Mouse (Mus musculus): ENCODE results near the gene Spag5.

The Spag5 gene

GRCm38 (mm10) chr11:78322860-78323259 lies 21.5 kb downstream of the Spag5 start, which contains the start of gene Aldoc:
TSS of gene Aldoc (plus strand) at chr11:78322968.
- peak; percentile 93 for DNase-seq (ENCODE audit: low spot score)

- DNase-seq (ENCODE audit: low spot score): no peak
Observed at GRCm38 (mm10) chr11:78324000-78324785, 22.9 kb downstream of the Spag5 start.

GRCm38 (mm10) chr11:78324965-78325364 lies 23.6 kb downstream of the Spag5 start:
- DNase-seq (ENCODE audit: low spot score): no peak

GRCm38 (mm10) chr11:78327215-78327614 lies 25.9 kb downstream of the Spag5 start:
- no peak for DNase-seq (ENCODE audit: low spot score)

- peak; percentile 98 for DNase-seq (ENCODE audit: low spot score)
Observed at GRCm38 (mm10) chr11:78327634-78328511, 26.5 kb downstream of the Spag5 start, which contains the start of gene Pigs. TSS of gene Pigs (plus strand) at chr11:78328415.

- no peak for DNase-seq (ENCODE audit: low spot score)
Observed at GRCm38 (mm10) chr11:78328512-78329056, 27.3 kb downstream of the Spag5 start.

GRCm38 (mm10) chr11:78332676-78333075 lies 31.3 kb downstream of the Spag5 start:
- no peak for DNase-seq (ENCODE audit: low spot score)

- no peak for DNase-seq (ENCODE audit: low spot score)
Observed at GRCm38 (mm10) chr11:78333992-78334391, 32.7 kb downstream of the Spag5 start.

- no peak for DNase-seq (ENCODE audit: low spot score)
Observed at GRCm38 (mm10) chr11:78337040-78337439, 35.7 kb downstream of the Spag5 start.

- DNase-seq (ENCODE audit: low spot score): no peak
Observed at GRCm38 (mm10) chr11:78341702-78342101, 40.4 kb downstream of the Spag5 start.

- peak; percentile 81 for DNase-seq (ENCODE audit: low spot score)
Observed at GRCm38 (mm10) chr11:78343381-78344327, 42.3 kb downstream of the Spag5 start, which contains the start of gene Unc119. TSS of gene Unc119 (plus strand) at chr11:78343482.

- DNase-seq (ENCODE audit: low spot score): no peak
Observed at GRCm38 (mm10) chr11:78344328-78344889, 43.1 kb downstream of the Spag5 start.

GRCm38 (mm10) chr11:78344890-78345715 lies 43.8 kb downstream of the Spag5 start:
- DNase-seq (ENCODE audit: low spot score): peak; percentile 66

- DNase-seq (ENCODE audit: low spot score): peak; percentile 63
Observed at GRCm38 (mm10) chr11:78345801-78346200, 44.5 kb downstream of the Spag5 start.

- DNase-seq (ENCODE audit: low spot score): no peak
Observed at GRCm38 (mm10) chr11:78346326-78347069, 45.2 kb downstream of the Spag5 start.

- DNase-seq (ENCODE audit: low spot score): peak; percentile 74
Observed at GRCm38 (mm10) chr11:78347070-78347754, 45.9 kb downstream of the Spag5 start.

GRCm38 (mm10) chr11:78347908-78348307 lies 46.6 kb downstream of the Spag5 start:
- peak; percentile 83 for DNase-seq (ENCODE audit: low spot score)

GRCm38 (mm10) chr11:78348474-78348873 lies 47.1 kb downstream of the Spag5 start:
- no peak for DNase-seq (ENCODE audit: low spot score)
